Mouse (Mus musculus) lung, adult 2 months (tissue): ENCODE data around the gene Mapk8ip2.

Experiments used
- CTCF ChIP-seq: fragments of 200-500 bp; IDR thresholded peaks from 2 replicates; pipeline ENCODE4 v1.5.1; 2011; ENCODE audit warnings: mild to moderate bottlenecking, low read length, control low read depth; ENCODE audit not compliant: insufficient read depth
- POLR2A ChIP-seq: fragments of 200-500 bp; IDR thresholded peaks from 2 replicates; pipeline ENCODE4 v1.6.1; 2011; ENCODE audit warnings: low read depth, mild to moderate bottlenecking, control low read depth, low read length, borderline replicate concordance; ENCODE audit errors: extremely low read depth

- TF ChIP-seq CTCF (no peak), POLR2A (peak; percentile 88)
These were observed 24.1 kb upstream of the Mapk8ip2 start, which contains the start of the genes C730034F03Rik, Gm44502 and Chkb for GRCm38 (mm10) chr15:89429352-89430221.
